ENCODE assay signal across 11 mouse cellular contexts in the genomic region with DNA sequence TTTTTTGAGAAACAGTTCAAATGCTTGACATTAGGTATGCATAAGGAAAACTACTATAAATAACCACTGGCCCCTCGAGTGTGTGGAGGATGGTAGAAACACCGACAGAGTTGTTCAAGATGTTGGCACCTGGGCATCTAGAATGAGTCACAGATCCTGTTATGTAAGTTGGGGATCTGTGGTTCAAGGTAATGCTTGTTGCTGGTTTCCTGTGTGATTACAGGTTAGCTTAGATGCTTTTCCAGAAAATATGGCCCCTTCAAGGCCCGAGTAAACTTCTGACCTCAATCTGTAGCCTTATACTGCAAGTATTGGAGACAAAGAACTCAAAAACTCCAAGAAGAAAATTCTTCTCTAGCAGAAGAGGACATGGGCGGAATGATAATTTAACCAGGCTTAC.
DNase-seq lines count a peak whose midpoint lies in the region.
"Had no signal": no experiment of that assay in that cellular context is flagged by ENCODE, and none has a peak within 500 bp of the region (broad histone marks: within the 10 kb centered on the region; RNA-seq: fewer than 3 reads in every experiment).

No protein-coding gene starts in this region.

- peak; percentile 61 for DNase-seq in 416B (ENCODE audit: low read depth)
- DNase-seq in CD4-positive helper T cell, adult 2 months (ENCODE audit: low read depth, low spot score) = peak; percentile 10
- DNase-seq in induced T-regulatory cell, adult 2 months (ENCODE audit: low read depth) = peak; percentile 21
- DNase-seq in ovary, postnatal 14 days (ENCODE audit: low spot score) = no peak
- no peak for DNase-seq in left cerebral cortex, adult 9 months (ENCODE audit: low spot score in 2 of 2)
- DNase-seq: adrenal gland, adult 2 months; adrenal gland, postnatal 10 days; adrenal gland, postnatal 25 days; B cell, adult 2 months; cerebellum, adult 9-10 months; cerebellum, postnatal 10 days had no signal

Comparison
In these comparisons a context has a peak if more than half of its experiments do, and no peak if none do; other contexts are left out.
1. DNase-seq: peak in 416B (single experiment), CD4-positive helper T cell, adult 2 months (single experiment) and induced T-regulatory cell, adult 2 months (single experiment); none in ovary, postnatal 14 days (single experiment) and left cerebral cortex, adult 9 months (0 of 2).